Mouse (Mus musculus) limb, embryonic 14.5 days (tissue): ENCODE results near the gene Tjp1. TPM values are rescaled to one million over a fixed set of nuclear protein-coding genes. Genes with fewer than 3 reads are reported as not detected.
A peak's percentile ranks its signal among the peaks of the same experiment; 100 is the strongest.

Experiments used
- ATAC-seq: fragments of 200-750 bp; cut with Nextera tagmentation; 2 replicates; pipeline ENCODE4 v1.8.0; 2017; ENCODE audit warnings: low read depth, moderate number of reproducible peaks, moderate TSS enrichment; ENCODE audit not compliant: low FRiP score
- DNase-seq: peaks from one replicate; pipeline ENCODE4 v3.0.0-alpha.2; 2015; ENCODE audit warnings: low spot score
- H3K27ac ChIP-seq: fragments of 300-500 bp; sonication (generic); replicated peaks from 2 replicates; pipeline ENCODE4 v1.5.1; 2014; ENCODE audit warnings: low read depth, mild to moderate bottlenecking, low read length, moderate library complexity, mixed read lengths
- H3K27me3 ChIP-seq: fragments of 300-500 bp; sonication (generic); 2 replicates; pipeline ENCODE4 v1.6.1; 2014; ENCODE audit warnings: low read length, mixed read lengths; ENCODE audit not compliant: control insufficient read depth, insufficient read depth
- H3K36me3 ChIP-seq: fragments of 300-500 bp; sonication (generic); 2 replicates; pipeline ENCODE4 v1.6.1; 2014; ENCODE audit warnings: mild to moderate bottlenecking, low read length, moderate library complexity, mixed read lengths; ENCODE audit not compliant: control insufficient read depth, insufficient read depth
- H3K4me1 ChIP-seq: fragments of 300-500 bp; sonication (generic); 2 replicates; pipeline ENCODE4 v1.6.1; 2014; ENCODE audit warnings: antibody characterized with exemption, low read length, mixed read lengths; ENCODE audit not compliant: control insufficient read depth, insufficient read depth
- H3K4me2 ChIP-seq: fragments of 300-500 bp; sonication (generic); replicated peaks from 2 replicates; pipeline ENCODE4 v1.6.1; 2014; ENCODE audit warnings: low read depth, mild to moderate bottlenecking, low read length, moderate library complexity; ENCODE audit not compliant: severe bottlenecking
- H3K4me3 ChIP-seq: fragments of 300-500 bp; sonication (generic); replicated peaks from 2 replicates; pipeline ENCODE4 v1.5.1; 2014; ENCODE audit warnings: low read length
- H3K9ac ChIP-seq: fragments of 300-500 bp; sonication (generic); 2 replicates; pipeline ENCODE4 v1.6.1; 2014; ENCODE audit warnings: mild to moderate bottlenecking, low read depth, low read length, moderate library complexity; ENCODE audit not compliant: severe bottlenecking
- H3K9me3 ChIP-seq: fragments of 300-500 bp; sonication (generic); 2 replicates; pipeline ENCODE4 v1.6.1; 2016; ENCODE audit warnings: low read length; ENCODE audit not compliant: control insufficient read depth
- POLR2A ChIP-seq: fragments of 200-500 bp; IDR thresholded peaks from 2 replicates; pipeline ENCODE4 v1.8.0; 2012; ENCODE audit warnings: inconsistent platforms, mild to moderate bottlenecking, moderate library complexity, borderline replicate concordance; ENCODE audit not compliant: insufficient read depth, insufficient read length; ENCODE audit errors: extremely low read depth
- WGBS: fragments of 180-500 bp; shearing (Covaris S2); extraction: QIAGEN DNeasy Blood & Tissue Kit; methylation state at CpG from one replicate; pipeline ENCODE4 v1.1.7; 2014; 5-methylcytosine and 5-hydroxymethylcytosine counted together
- polyA plus RNA-seq, 2 experiments: library from polyadenylated mRNA; depleted of rRNA in 1 of 2; stranded (reverse) in 1 of 2; unstranded in 1 of 2; fragments of >200 nt; fragmentation: Nextera tagmentation in 1 of 2; extraction: Ambion mirVana in 1 of 2; gene quantifications; 2 replicates each; pipeline versions ENCODE4 v1.2.1 to v1.2.3; 2012 to 2014

Gene Tjp1
- polyA plus RNA-seq, 2 experiments, result 17.9 to 37.2 TPM

GRCm38 (mm10) chr7:65345314-65345713, 182.3 kb downstream of the Tjp1 start:
- no peak for ATAC-seq
- H3K27me3 ChIP-seq, result no peaks in the 10 kb centered on the region
- H3K27ac ChIP-seq, result no peak overlapping the region
- no peak overlapping the region for H3K4me2 ChIP-seq
- H3K36me3 ChIP-seq, result peaks cover 21% of the 10 kb centered on the region
- no peak for TF ChIP-seq POLR2A
- no peak for DNase-seq
- H3K4me1 ChIP-seq, result no peaks in the 10 kb centered on the region
- H3K9ac ChIP-seq, result no peak overlapping the region
- no peaks in the 10 kb centered on the region for H3K9me3 ChIP-seq
- WGBS, result 68% methylated on average over 3 of the region's 3 CpGs
- H3K4me3 ChIP-seq, result no peak overlapping the region

GRCm38 (mm10) chr7:65337581-65338270, 189.9 kb downstream of the Tjp1 start:
- H3K4me3 ChIP-seq, result no peak overlapping the region
- no peaks in the 10 kb centered on the region for H3K4me1 ChIP-seq
- 87% methylated on average over 7 of the region's 7 CpGs for WGBS
- peaks cover 68% of the 10 kb centered on the region for H3K36me3 ChIP-seq
- H3K27ac ChIP-seq, result no peak overlapping the region
- H3K9ac ChIP-seq, result no peak overlapping the region
- H3K9me3 ChIP-seq, result no peaks in the 10 kb centered on the region
- no peak for DNase-seq
- TF ChIP-seq POLR2A, result no peak
- H3K27me3 ChIP-seq, result no peaks in the 10 kb centered on the region
- ATAC-seq, result no peak
- H3K4me2 ChIP-seq, result no peak overlapping the region

- TF ChIP-seq POLR2A, result no peak
- Histone ChIP-seq H3K27me3 (no peaks in the 10 kb centered on the region), H3K4me2 (no peak overlapping the region), H3K27ac (no peak overlapping the region), H3K36me3 (peaks cover 59% of the 10 kb centered on the region), H3K9me3 (no peaks in the 10 kb centered on the region), H3K4me3 (no peak overlapping the region), H3K9ac (no peak overlapping the region), H3K4me1 (no peaks in the 10 kb centered on the region)
- WGBS, result 86% methylated on average over 2 of the region's 2 CpGs
- no peak for DNase-seq
- ATAC-seq, result no peak
These were observed 194.4 kb downstream of the Tjp1 start for GRCm38 (mm10) chr7:65333081-65333760.

GRCm38 (mm10) chr7:65319047-65319725, 208.4 kb downstream of the Tjp1 start:
- Histone ChIP-seq H3K4me1 (no peaks in the 10 kb centered on the region), H3K4me3 (no peak overlapping the region), H3K9me3 (no peaks in the 10 kb centered on the region), H3K36me3 (peaks cover 67% of the 10 kb centered on the region), H3K4me2 (no peak overlapping the region), H3K27ac (no peak overlapping the region), H3K9ac (no peak overlapping the region), H3K27me3 (no peaks in the 10 kb centered on the region)
- no peak for TF ChIP-seq POLR2A
- WGBS, result 70% methylated on average over 5 of the region's 5 CpGs
- peak; percentile 65 for ATAC-seq
- peak; percentile 81 for DNase-seq

GRCm38 (mm10) chr7:65317418-65317817, 210.2 kb downstream of the Tjp1 start:
- H3K36me3 ChIP-seq, result peaks cover 72% of the 10 kb centered on the region
- no peak for ATAC-seq
- H3K4me2 ChIP-seq, result no peak overlapping the region
- H3K9ac ChIP-seq, result no peak overlapping the region
- no peak for TF ChIP-seq POLR2A
- no peaks in the 10 kb centered on the region for H3K9me3 ChIP-seq
- H3K27me3 ChIP-seq, result no peaks in the 10 kb centered on the region
- DNase-seq, result peak; percentile 66
- H3K4me1 ChIP-seq, result no peaks in the 10 kb centered on the region
- H3K27ac ChIP-seq, result no peak overlapping the region
- no peak overlapping the region for H3K4me3 ChIP-seq
- WGBS, result 41% methylated on average over 5 of the region's 5 CpGs
